Mouse (Mus musculus) lung, embryonic 14.5 days (tissue): ENCODE measurements around the gene Oas1f. TPM values are rescaled to one million over a fixed set of nuclear protein-coding genes. Genes with fewer than 3 reads are reported as not detected.
"Not testable (repeated sequence)": the region's sequence is repeated elsewhere in the genome, so short reads cannot be mapped to it uniquely, and the experiment has no call there.

Source experiments
- ATAC-seq: fragments of 200-750 bp; cut with Nextera tagmentation; 2 replicates; pipeline ENCODE4 v1.8.0; 2017; ENCODE audit warnings: mild to moderate bottlenecking, moderate TSS enrichment, moderate library complexity; ENCODE audit not compliant: insufficient read depth
- DNase-seq: peaks from one replicate; pipeline ENCODE4 v3.0.0-alpha.2; 2015
- H3K27ac ChIP-seq: fragments of 300-500 bp; sonication (generic); 2 replicates; pipeline ENCODE4 v1.5.1; 2014; ENCODE audit warnings: low read depth, mild to moderate bottlenecking, moderate library complexity
- H3K27me3 ChIP-seq: fragments of 300-500 bp; sonication (generic); 2 replicates; pipeline ENCODE4 v1.6.1; 2014; ENCODE audit warnings: low read length, control low read depth; ENCODE audit not compliant: insufficient read depth
- H3K36me3 ChIP-seq: fragments of 300-500 bp; sonication (generic); 2 replicates; pipeline ENCODE4 v1.6.1; 2014; ENCODE audit warnings: control low read depth; ENCODE audit not compliant: insufficient read depth
- H3K4me1 ChIP-seq: fragments of 300-500 bp; sonication (generic); 2 replicates; pipeline ENCODE4 v1.6.1; 2014; ENCODE audit warnings: antibody characterized with exemption, control low read depth; ENCODE audit not compliant: insufficient read depth
- H3K4me2 ChIP-seq: fragments of 300-500 bp; sonication (generic); 2 replicates; pipeline ENCODE4 v1.6.1; 2014; ENCODE audit warnings: mild to moderate bottlenecking
- H3K4me3 ChIP-seq: fragments of 300-500 bp; sonication (generic); 2 replicates; pipeline ENCODE4 v1.5.1; 2014; ENCODE audit warnings: low read depth, low read length
- H3K9ac ChIP-seq: fragments of 300-500 bp; sonication (generic); 2 replicates; pipeline ENCODE4 v1.6.1; 2014
- H3K9me3 ChIP-seq: fragments of 300-500 bp; sonication (generic); 2 replicates; pipeline ENCODE4 v1.6.1; 2016; ENCODE audit warnings: low read depth, low read length, control low read depth
- CTCF ChIP-seq: IDR thresholded peaks from 2 replicates; pipeline ENCODE4 v1.5.1; 2016; ENCODE audit warnings: antibody characterized with exemption, low read depth
- WGBS: fragments of 180-500 bp; shearing (Covaris S2); extraction: QIAGEN DNeasy Blood & Tissue Kit; methylation state at CpG from one replicate; pipeline ENCODE4 v1.1.7; 2014; 5-methylcytosine and 5-hydroxymethylcytosine counted together
- microRNA-seq: library from miRNA; unstranded; fragments of <30 nt; microRNA quantifications from one replicate; pipeline ENCODE4, GENCODE M21; 2016; ENCODE audit warnings: borderline number of aligned reads
- polyA plus RNA-seq: library from polyadenylated mRNA; unstranded; fragments of >200 nt; fragmentation: Nextera tagmentation; extraction: Ambion mirVana; gene quantifications from 2 replicates; pipeline ENCODE4 v1.2.1, GENCODE M21; 2014

The Oas1f gene
- polyA plus RNA-seq, 1 experiment from 2014 or later: not detected

DNA sequence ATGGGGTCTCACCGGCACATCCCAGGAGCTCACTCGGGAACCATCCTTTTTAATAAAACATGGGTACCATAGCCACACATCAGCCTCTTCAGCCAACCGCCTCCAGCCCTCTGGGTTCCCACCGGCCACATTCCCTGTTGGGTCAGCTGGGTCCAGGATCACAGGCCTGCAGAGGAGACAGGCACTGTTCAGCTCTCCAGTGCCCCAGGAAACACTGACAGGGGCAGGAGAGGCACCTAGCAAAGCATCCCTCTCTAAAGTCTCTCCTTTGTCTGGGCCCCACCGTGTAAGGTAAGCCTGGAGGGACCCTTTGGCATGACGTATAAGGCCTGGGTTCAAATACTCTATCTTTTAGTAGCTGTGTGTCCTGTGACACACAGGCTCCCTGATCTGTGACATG is 51.1 kb downstream of the Oas1f start:
- H3K27me3 ChIP-seq: no peaks in the 10 kb centered on the region
- H3K4me1 ChIP-seq: no peaks in the 10 kb centered on the region
- WGBS: 84% methylated on average over 6 of the region's 6 CpGs
- H3K9ac ChIP-seq: no peak overlapping the region
- no peak overlapping the region for H3K4me2 ChIP-seq
- ATAC-seq (no peak), DNase-seq (no peak)
- no peak overlapping the region for H3K4me3 ChIP-seq
- H3K27ac ChIP-seq: no peak overlapping the region
- TF ChIP-seq CTCF: no peak
- no peaks in the 10 kb centered on the region for H3K9me3 ChIP-seq
- no peaks in the 10 kb centered on the region for H3K36me3 ChIP-seq

DNA sequence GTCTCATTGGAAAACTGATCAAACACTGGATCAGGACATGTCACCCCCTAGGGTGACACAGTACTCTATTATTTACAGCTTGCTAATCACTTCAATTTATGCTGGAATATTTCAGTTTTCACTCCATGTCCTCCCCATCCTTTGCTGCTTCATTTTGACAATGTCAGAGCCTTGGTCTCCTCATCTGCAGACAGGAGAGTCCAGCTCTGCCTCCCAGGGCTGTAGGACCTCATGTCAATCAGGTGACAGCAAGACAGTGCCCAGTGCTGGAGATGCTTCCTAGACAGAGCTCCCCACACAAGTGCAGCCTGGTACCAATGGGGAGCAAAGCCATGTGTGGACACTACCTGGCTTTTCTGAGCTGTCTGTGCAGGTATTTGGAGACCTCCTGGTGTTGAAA is 51.6 kb downstream of the Oas1f start:
- Histone ChIP-seq H3K9me3 (no peaks in the 10 kb centered on the region), H3K27ac (no peak overlapping the region), H3K4me1 (no peaks in the 10 kb centered on the region), H3K27me3 (no peaks in the 10 kb centered on the region), H3K9ac (no peak overlapping the region), H3K36me3 (no peaks in the 10 kb centered on the region), H3K4me3 (no peak overlapping the region), H3K4me2 (no peak overlapping the region)
- ATAC-seq (no peak), DNase-seq (no peak)
- no peak for TF ChIP-seq CTCF

- Histone ChIP-seq H3K4me2 (no peak overlapping the region), H3K9me3 (no peaks in the 10 kb centered on the region), H3K27me3 (no peaks in the 10 kb centered on the region), H3K27ac (no peak overlapping the region), H3K4me3 (no peak overlapping the region), H3K36me3 (no peaks in the 10 kb centered on the region), H3K4me1 (no peaks in the 10 kb centered on the region), H3K9ac (no peak overlapping the region)
- WGBS: 40% methylated on average over 1 of the region's 1 CpGs
- TF ChIP-seq CTCF: no peak
- ATAC-seq: no peak
- DNase-seq: no peak
Observed at GRCm38 (mm10) chr5:120900666-120901065, 53.5 kb downstream of the Oas1f start.

DNA sequence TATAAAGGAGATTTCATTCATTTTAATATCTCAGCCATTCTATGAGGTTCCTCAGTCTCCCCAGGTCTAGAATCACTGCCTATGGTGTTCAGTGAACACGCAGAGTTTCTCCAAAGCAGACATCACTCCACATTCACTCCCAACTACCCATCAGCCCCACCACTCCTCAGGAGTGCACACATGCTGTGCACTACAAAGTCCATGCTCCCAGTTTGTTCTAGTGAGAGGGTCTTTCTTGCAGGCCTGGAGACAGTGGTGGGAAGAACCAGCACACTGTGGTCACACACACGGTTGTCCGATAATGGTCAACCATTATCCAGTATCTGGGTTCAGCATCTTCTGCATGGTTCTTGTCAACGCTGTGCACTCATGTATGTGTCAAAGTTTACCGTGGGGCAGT is 54.9 kb downstream of the Oas1f start:
- Histone ChIP-seq H3K4me2 (no peak overlapping the region), H3K9ac (no peak overlapping the region), H3K9me3 (no peaks in the 10 kb centered on the region), H3K4me1 (no peaks in the 10 kb centered on the region), H3K27me3 (no peaks in the 10 kb centered on the region), H3K27ac (no peak overlapping the region), H3K4me3 (no peak overlapping the region), H3K36me3 (no peaks in the 10 kb centered on the region)
- WGBS: 84% methylated on average over 5 of the region's 5 CpGs
- ATAC-seq: no peak
- DNase-seq: no peak
- TF ChIP-seq CTCF: no peak

GRCm38 (mm10) chr5:120906791-120907733 is 59.9 kb downstream of the Oas1f start, which contains the start of gene Oas1a:
Gene Oas1a, minus strand, starts transcription at chr5:120907521.
- ATAC-seq, H3K4me2 ChIP-seq, H3K4me1 ChIP-seq, H3K9me3 ChIP-seq, H3K36me3 ChIP-seq, H3K27me3 ChIP-seq, H3K4me3 ChIP-seq, H3K27ac ChIP-seq, H3K9ac ChIP-seq: not testable (repeated sequence)
- DNase-seq: peak; percentile 16
- 33% methylated on average over 8 of the region's 12 CpGs for WGBS

Small RNAs within 50 kb of the gene (microRNA-seq; reads per million reads assigned to microRNA genes)
- gene Gm22907: not detected

Other genes with a start within 250 kb of the Oas1f start
- 7.2 and 9.5 TPM in 2 replicates for gene Rita1, start 234.8 kb upstream of the Oas1f start, polyA plus RNA-seq
- 31.5 and 37.2 TPM in 2 replicates for gene Ddx54, start 234.6 kb upstream of the Oas1f start, polyA plus RNA-seq
- not detected in 2 replicates for gene Cfap73, start 213.1 kb upstream of the Oas1f start, polyA plus RNA-seq
- 0.15 TPM in 1 of 2 replicates, not detected in the other for gene Rasal1, start 198.6 kb upstream of the Oas1f start, polyA plus RNA-seq
- 2.2 and 2.8 TPM in 2 replicates for gene Dtx1, start 135.4 kb upstream of the Oas1f start, polyA plus RNA-seq
- gene Oas2, start 97.5 kb upstream of the Oas1f start, polyA plus RNA-seq: 0.28 and 0.57 TPM in 2 replicates
- 0.05 and 0.07 TPM in 2 replicates for gene Oas3, start 69.7 kb upstream of the Oas1f start, polyA plus RNA-seq
- gene Oas1e, start 51.8 kb upstream of the Oas1f start, polyA plus RNA-seq: not detected in 2 replicates
- gene Oas1c, start 34.9 kb upstream of the Oas1f start, polyA plus RNA-seq: 0.32 and 0.68 TPM in 2 replicates
- not detected in 2 replicates for gene Oas1h, start 14.1 kb downstream of the Oas1f start, polyA plus RNA-seq
- 0.20 TPM in 1 of 2 replicates, not detected in the other for gene Oas1g, start 40.2 kb downstream of the Oas1f start, polyA plus RNA-seq
- gene Oas1a, start 60.2 kb downstream of the Oas1f start, polyA plus RNA-seq: 1.4 and 1.8 TPM in 2 replicates
- not detected in 2 replicates for gene Oas1d, start 67.2 kb downstream of the Oas1f start, polyA plus RNA-seq
- 0.09 TPM in 1 of 2 replicates, not detected in the other for gene Rph3a, start 162.7 kb downstream of the Oas1f start, polyA plus RNA-seq